Mouse (Mus musculus): ENCODE measurements around the gene Mageh1.
"Not testable (repeated sequence)": the region's sequence is repeated elsewhere in the genome, so short reads cannot be mapped to it uniquely, and the experiment has no call there.

The Mageh1 gene

DNA sequence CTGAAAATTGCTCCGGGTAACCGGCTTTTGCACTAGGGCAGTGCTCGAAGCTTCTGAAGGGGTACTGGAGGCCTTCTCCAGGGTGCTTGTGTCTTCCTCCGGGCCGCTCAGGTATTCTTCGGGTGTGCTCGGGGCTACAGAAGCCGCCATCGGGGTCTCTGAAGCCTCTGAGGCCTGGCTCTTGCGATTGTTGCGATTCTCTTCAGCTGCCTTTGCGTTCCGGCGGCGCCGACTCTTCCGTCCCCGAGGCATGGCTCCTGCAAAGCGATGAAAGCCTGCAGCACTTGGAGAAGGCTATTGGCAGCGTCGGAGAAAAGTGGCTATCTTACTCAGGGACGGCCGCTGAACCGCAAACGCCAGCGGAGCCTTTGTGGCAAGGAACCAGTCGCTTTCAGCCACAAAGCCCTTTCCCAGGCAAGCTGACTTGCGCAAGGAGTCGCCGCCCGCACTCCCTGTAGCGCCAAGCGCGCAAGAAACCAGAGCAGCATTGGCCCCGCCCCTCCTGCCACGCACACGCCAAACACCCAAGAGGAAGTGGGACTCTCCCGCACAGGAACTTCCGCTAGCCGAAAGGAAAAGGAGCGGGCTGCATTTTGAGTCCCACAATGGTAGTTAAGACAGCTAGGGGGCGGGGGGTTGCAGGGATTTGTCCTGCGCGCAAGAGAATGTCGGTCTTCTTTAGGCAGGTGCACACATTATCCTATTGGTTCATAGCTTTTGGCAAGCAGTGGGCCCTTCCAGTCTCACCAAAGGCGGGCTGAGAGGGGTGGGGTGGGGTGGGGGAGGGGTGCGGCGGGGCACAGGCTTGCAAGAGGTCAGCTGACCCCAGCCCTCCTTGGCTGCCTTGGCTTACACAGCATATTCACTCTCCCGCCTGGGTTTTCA, at the start of gene Mageh1:
Mageh1 (minus strand) TSS at position 489 of the 885 bp plus-strand sequence.
- DNase-seq (ENCODE audit: low spot score in 2 of 2): peak; percentile 74 to 76

DNA sequence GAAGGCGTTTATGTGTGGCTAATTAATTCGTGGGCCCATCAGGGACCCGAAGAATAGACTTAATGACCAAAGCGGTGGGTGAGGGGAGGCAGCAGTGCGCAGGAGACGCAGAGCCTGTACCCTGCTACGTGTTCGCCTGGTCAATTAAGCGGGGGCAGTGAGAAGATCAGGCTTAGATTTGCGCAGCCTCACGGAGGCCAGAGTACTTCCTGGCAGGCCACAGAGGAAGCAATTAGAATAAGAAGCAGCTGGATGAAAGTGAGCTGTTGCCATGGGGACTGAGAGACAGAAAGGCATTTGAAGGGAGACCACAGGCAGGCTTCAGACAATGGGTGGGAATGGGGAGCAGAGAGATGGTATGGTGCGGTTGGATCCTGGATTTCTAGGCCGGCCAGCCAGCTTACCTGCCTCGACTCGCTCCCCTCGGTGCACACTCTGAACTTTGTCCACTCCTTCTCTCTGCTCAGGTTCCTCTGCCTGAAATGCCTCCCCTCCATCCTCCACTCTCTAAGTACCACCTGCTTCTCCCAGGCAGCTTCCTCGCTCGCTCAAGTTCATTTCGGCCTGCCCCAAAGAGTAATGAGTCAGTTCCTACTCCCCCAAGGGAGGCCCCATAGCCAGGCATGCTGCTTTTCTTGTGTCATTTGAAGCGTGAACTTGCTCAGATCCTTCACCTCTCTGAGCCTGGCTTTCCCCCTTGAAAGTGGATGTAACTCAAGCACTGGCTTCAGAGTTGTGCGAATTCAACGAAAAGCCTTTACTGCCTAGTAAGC, 783 bp upstream of the Mageh1 start:
- DNase-seq (ENCODE audit: low spot score in 2 of 2): not testable (repeated sequence)

DNA sequence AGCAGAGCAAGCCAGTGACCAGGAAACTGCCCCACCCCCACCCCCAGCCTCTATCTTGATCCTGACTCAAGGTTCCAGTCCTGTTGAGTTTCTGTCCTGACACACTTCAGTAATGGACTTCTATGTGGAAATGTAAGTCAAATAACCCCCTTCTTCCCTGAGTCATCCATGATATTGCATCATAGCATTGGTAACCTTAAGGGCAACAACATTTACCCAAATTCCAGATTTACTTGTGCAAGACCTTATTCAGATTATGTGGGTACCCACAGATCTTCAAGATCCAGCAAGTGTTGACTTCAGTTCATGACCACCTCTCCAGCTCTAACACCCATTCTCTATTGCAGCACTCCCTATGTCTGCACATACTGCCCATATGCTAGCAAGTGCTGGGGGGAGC, 5.8 kb downstream of the Mageh1 start:
- not testable (repeated sequence) for DNase-seq (ENCODE audit: low spot score in 2 of 2)

DNA sequence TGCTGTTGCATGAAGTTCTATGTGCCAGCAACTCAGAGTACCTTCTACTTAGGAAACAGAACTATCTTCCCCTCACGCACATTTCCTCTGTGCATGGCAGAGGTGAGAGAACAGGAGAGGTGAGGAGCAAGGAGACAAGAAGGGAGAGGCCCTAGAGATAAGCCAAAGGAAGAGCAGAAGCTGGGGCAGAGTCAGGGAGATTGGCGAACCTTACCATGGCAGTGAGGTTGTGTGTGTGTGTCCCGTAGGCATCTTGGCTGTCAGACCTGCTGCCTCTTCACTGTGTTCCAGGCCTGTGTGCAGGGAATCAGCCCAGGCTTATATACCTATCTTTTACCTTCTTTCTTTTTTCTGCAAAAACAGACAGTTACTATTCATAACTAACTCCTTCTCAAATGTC, 11.7 kb downstream of the Mageh1 start:
- DNase-seq (ENCODE audit: low spot score in 2 of 2): not testable (repeated sequence)

DNA sequence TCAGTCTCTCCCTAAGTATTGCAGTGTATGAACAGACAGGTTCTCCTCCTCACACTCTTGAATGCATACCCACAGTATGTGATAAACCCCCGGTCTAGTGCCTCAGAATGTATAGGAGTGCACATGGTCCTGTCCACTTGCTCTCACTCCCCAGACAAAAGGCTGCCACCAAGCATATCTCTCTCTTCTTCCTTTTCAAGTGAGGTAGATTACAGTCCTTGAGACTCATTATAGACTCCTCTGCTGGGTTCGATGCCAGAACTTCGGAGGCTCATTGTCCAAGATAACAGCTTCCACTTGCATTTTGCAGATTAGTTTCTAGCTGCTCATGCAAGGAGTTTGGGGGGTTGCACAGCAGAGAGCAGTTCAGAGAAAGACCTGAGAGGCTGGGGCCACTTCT, 12.1 kb downstream of the Mageh1 start:
- DNase-seq (ENCODE audit: low spot score in 2 of 2): not testable (repeated sequence)

DNA sequence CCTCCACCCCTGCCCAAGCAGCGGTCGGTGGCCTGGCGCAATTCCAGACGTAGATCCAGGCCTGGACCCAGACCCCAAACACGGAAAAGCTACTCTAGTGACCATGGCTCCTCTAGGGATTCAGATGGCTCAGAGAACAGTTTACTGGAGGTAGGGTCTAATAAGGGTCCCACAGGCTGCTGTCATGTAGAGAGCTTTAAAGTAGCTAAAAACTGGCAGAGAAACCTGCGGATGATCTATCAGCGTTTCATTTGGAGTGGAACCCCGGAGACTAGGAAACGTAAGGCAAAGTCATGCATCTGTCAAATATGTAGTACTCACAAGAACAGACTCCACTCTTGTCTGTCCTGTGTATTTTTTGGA, 29.7 kb downstream of the Mageh1 start:
- no peak for DNase-seq (ENCODE audit: low spot score in 2 of 2)

DNA sequence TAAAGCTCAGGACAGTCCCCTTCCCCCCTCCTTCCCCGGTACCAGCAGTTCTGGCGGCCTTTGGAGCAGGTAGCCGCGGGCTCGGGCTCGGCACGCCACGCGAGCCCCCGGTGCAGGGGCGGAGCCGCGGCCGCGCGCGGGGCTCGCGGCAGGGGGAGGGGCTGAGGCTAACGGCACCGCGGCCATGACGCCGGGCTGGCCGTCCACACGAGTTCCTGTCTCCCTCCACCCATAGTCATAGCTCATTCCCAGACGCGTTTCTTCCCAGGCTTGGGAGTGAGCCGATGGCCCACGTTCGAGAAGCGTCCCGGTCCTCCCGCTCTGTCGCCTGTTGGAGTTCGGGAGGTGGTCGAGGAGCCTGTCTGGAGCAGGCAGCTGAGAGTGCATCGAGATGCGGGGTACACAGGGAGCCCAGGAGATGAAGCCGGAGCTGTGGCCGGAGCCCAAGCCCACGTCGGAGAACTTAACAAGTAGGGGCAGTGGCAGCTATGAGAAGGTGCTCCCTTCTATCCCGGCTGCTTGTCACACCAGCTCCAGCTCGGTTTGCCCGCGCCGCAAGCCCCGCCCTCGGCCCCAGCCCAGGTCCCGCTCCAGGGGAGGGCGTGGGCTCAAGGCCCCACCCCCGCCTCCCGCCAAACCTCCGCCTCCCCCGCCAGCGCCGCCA, 30.2 kb downstream of the Mageh1 start:
- DNase-seq (ENCODE audit: low spot score in 2 of 2): peak; percentile 3 to 10

DNA sequence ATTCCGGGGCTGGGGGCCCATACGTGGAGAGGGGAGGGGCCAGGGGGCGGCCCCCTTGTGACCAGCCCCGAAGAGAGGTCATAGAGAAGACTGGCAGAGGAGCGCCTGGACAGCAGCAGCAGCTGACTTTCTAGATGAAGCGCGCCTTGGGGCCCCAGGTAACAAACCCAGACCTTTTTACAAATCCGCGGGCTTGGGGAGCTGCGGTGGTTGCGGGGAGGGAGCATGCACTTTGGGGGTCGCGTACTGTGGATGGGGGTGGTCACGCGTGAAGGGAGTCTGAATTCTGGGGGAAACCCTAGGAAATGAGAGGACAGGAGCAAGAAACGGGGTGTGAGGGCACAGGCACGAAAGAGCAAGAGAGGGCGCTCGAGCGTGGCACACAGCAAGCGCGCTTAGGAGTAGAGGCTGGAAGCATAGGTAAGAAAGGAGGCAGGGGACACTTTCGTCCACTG, 31.0 kb downstream of the Mageh1 start, which contains the start of gene Usp51:
Usp51 (plus strand) TSS at position 83 of the 455 bp plus-strand sequence.
- peak; percentile 14 to 32 for DNase-seq (ENCODE audit: low spot score in 2 of 2)

DNA sequence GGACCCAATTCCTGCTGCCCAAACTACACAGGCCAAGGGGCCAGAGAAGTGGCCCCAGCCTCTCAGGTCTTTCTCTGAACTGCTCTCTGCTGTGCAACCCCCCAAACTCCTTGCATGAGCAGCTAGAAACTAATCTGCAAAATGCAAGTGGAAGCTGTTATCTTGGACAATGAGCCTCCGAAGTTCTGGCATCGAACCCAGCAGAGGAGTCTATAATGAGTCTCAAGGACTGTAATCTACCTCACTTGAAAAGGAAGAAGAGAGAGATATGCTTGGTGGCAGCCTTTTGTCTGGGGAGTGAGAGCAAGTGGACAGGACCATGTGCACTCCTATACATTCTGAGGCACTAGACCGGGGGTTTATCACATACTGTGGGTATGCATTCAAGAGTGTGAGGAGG, 41.3 kb downstream of the Mageh1 start:
- not testable (repeated sequence) for DNase-seq (ENCODE audit: low spot score in 2 of 2)

DNA sequence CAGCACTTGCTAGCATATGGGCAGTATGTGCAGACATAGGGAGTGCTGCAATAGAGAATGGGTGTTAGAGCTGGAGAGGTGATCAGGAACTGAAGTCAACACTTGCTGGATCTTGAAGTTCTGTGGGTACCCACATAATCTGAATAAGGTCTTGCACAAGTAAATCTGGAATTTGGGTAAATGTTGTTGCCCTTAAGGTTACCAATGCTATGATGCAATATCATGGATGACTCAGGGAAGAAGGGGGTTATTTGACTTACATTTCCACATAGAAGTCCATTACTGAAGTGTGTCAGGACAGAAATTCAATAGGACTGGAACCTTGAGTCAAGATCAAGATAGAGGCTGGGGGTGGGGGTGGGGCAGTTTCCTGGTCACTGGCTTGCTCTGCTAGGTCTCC, 47.5 kb downstream of the Mageh1 start:
- DNase-seq (ENCODE audit: low spot score in 2 of 2): not testable (repeated sequence)

Data from frontal cortex, postnatal 14 days (tissue).